Mouse (Mus musculus): Measurements from ENCODE around the gene Tead3.
A peak's percentile ranks its signal among the peaks of the same experiment; 100 is the strongest.

Gene Tead3

GRCm38 (mm10) chr17:28326951-28327350 is 23.7 kb downstream of the Tead3 start:
- TF ChIP-seq GATA4 (IDR thresholded peaks at IDR 0.05; ENCODE audit: insufficient replicate concordance, low read length) = no peak

GRCm38 (mm10) chr17:28325751-28326150 is 24.9 kb downstream of the Tead3 start:
- TF ChIP-seq GATA4 (IDR thresholded peaks at IDR 0.05; ENCODE audit: insufficient replicate concordance, low read length) = no peak

GRCm38 (mm10) chr17:28323786-28324185 is 26.8 kb downstream of the Tead3 start:
- TF ChIP-seq GATA4 (IDR thresholded peaks at IDR 0.05; ENCODE audit: insufficient replicate concordance, low read length) = no peak

- no peak for TF ChIP-seq GATA4 (IDR thresholded peaks at IDR 0.05; ENCODE audit: insufficient replicate concordance, low read length)
Measured at GRCm38 (mm10) chr17:28321700-28322099, 28.9 kb downstream of the Tead3 start.

GRCm38 (mm10) chr17:28317725-28318124 is 32.9 kb downstream of the Tead3 start:
- no peak for TF ChIP-seq GATA4 (IDR thresholded peaks at IDR 0.05; ENCODE audit: insufficient replicate concordance, low read length)

- TF ChIP-seq GATA4 (IDR thresholded peaks at IDR 0.05; ENCODE audit: insufficient replicate concordance, low read length) = no peak
Measured at GRCm38 (mm10) chr17:28317091-28317490, 33.5 kb downstream of the Tead3 start.

GRCm38 (mm10) chr17:28316476-28316875 is 34.1 kb downstream of the Tead3 start:
- no peak for TF ChIP-seq GATA4 (IDR thresholded peaks at IDR 0.05; ENCODE audit: insufficient replicate concordance, low read length)

GRCm38 (mm10) chr17:28315611-28316160 is 34.9 kb downstream of the Tead3 start:
- no peak for TF ChIP-seq GATA4 (IDR thresholded peaks at IDR 0.05; ENCODE audit: insufficient replicate concordance, low read length)

GRCm38 (mm10) chr17:28313880-28314225 is 36.8 kb downstream of the Tead3 start:
- no peak for TF ChIP-seq GATA4 (IDR thresholded peaks at IDR 0.05; ENCODE audit: insufficient replicate concordance, low read length)

- TF ChIP-seq GATA4 (IDR thresholded peaks at IDR 0.05; ENCODE audit: insufficient replicate concordance, low read length) = peak; percentile 49; the same call in 1 of the 2 replicates
Measured at GRCm38 (mm10) chr17:28313212-28313879, 37.3 kb downstream of the Tead3 start, which contains the start of gene Fance. TSS of gene Fance (plus strand) at chr17:28313519.

- no peak for TF ChIP-seq GATA4 (IDR thresholded peaks at IDR 0.05; ENCODE audit: insufficient replicate concordance, low read length)
Measured at GRCm38 (mm10) chr17:28312232-28313211, 38.1 kb downstream of the Tead3 start.

GRCm38 (mm10) chr17:28311366-28312132 is 39.1 kb downstream of the Tead3 start:
- no peak for TF ChIP-seq GATA4 (IDR thresholded peaks at IDR 0.05; ENCODE audit: insufficient replicate concordance, low read length)

- TF ChIP-seq GATA4 (IDR thresholded peaks at IDR 0.05; ENCODE audit: insufficient replicate concordance, low read length) = no peak
Measured at GRCm38 (mm10) chr17:28310831-28311230, 39.8 kb downstream of the Tead3 start.

GRCm38 (mm10) chr17:28308297-28309195 is 42.1 kb downstream of the Tead3 start:
- TF ChIP-seq GATA4 (IDR thresholded peaks at IDR 0.05; ENCODE audit: insufficient replicate concordance, low read length) = no peak

Measured in liver, adult (tissue).